Mouse (Mus musculus) megakaryocyte, embryonic 14.5 days (primary cell): ENCODE results near the gene Prorsd1.

ENCODE experiments used
- FLI1 ChIP-seq: IDR thresholded peaks from 2 replicates; pipeline ENCODE4 v1.6.1; 2012; ENCODE audit warnings: low read length, inconsistent platforms, mixed read lengths
- GATA1 ChIP-seq: IDR thresholded peaks from 3 replicates; pipeline ENCODE4 v1.6.1; 2012; ENCODE audit warnings: mixed read lengths, low read length, inconsistent platforms, borderline replicate concordance

GRCm38 (mm10) chr11:29547249-29547751 is 32.5 kb upstream of the Prorsd1 start:
- TF ChIP-seq FLI1: no peak
- TF ChIP-seq GATA1: no peak
